Mouse (Mus musculus) heart, embryonic 15.5 days (tissue): Measurements from ENCODE around the gene Ephb4. TPM values are rescaled to one million over a fixed set of nuclear protein-coding genes. Genes with fewer than 3 reads are reported as not detected.

Source experiments
- ATAC-seq: fragments of 200-750 bp; cut with Nextera tagmentation; replicated peaks from 2 replicates; pipeline ENCODE4 v1.8.0; 2017; ENCODE audit warnings: low read depth, moderate TSS enrichment; ENCODE audit not compliant: insufficient number of reproducible peaks, insufficient read depth, low FRiP score
- H3K27ac ChIP-seq: fragments of 300-500 bp; sonication (generic); 2 replicates; pipeline ENCODE4 v1.5.1; 2015; ENCODE audit warnings: mild to moderate bottlenecking, inconsistent platforms
- H3K27me3 ChIP-seq: fragments of 300-500 bp; sonication (generic); 2 replicates; pipeline ENCODE4 v1.6.1; 2015; ENCODE audit warnings: inconsistent platforms
- H3K36me3 ChIP-seq: fragments of 300-500 bp; sonication (generic); 2 replicates; pipeline ENCODE4 v1.6.1; 2015; ENCODE audit warnings: mild to moderate bottlenecking, inconsistent platforms
- H3K4me1 ChIP-seq: fragments of 300-500 bp; sonication (generic); replicated peaks from 2 replicates; pipeline ENCODE4 v1.6.1; 2015; ENCODE audit warnings: inconsistent platforms
- H3K4me2 ChIP-seq: fragments of 300-500 bp; sonication (generic); 2 replicates; pipeline ENCODE4 v1.6.1; 2015; ENCODE audit warnings: inconsistent platforms, mild to moderate bottlenecking, moderate library complexity
- H3K4me3 ChIP-seq: fragments of 300-500 bp; sonication (generic); 2 replicates; pipeline ENCODE4 v1.5.1; 2015; ENCODE audit warnings: mild to moderate bottlenecking, inconsistent platforms
- H3K9ac ChIP-seq: fragments of 300-500 bp; sonication (generic); 2 replicates; pipeline ENCODE4 v1.6.1; 2015; ENCODE audit warnings: mild to moderate bottlenecking, inconsistent platforms
- H3K9me3 ChIP-seq: fragments of 300-500 bp; sonication (generic); replicated peaks from 2 replicates; pipeline ENCODE4 v1.6.1; 2016; ENCODE audit warnings: inconsistent platforms
- WGBS: fragments of 180-500 bp; shearing (Covaris S2); methylation state at CpG from one replicate; pipeline ENCODE4 v1.1.7; 2015; ENCODE audit warnings: mixed read lengths; 5-methylcytosine and 5-hydroxymethylcytosine counted together
- polyA plus RNA-seq: library from polyadenylated mRNA; unstranded; fragments of >200 nt; fragmentation: Nextera tagmentation; extraction: Ambion mirVana; gene quantifications from 2 replicates; pipeline ENCODE4 v1.2.1, GENCODE M21; 2015

Ephb4 gene
- polyA plus RNA-seq, result 32.9 and 42.9 TPM in 2 replicates

DNA sequence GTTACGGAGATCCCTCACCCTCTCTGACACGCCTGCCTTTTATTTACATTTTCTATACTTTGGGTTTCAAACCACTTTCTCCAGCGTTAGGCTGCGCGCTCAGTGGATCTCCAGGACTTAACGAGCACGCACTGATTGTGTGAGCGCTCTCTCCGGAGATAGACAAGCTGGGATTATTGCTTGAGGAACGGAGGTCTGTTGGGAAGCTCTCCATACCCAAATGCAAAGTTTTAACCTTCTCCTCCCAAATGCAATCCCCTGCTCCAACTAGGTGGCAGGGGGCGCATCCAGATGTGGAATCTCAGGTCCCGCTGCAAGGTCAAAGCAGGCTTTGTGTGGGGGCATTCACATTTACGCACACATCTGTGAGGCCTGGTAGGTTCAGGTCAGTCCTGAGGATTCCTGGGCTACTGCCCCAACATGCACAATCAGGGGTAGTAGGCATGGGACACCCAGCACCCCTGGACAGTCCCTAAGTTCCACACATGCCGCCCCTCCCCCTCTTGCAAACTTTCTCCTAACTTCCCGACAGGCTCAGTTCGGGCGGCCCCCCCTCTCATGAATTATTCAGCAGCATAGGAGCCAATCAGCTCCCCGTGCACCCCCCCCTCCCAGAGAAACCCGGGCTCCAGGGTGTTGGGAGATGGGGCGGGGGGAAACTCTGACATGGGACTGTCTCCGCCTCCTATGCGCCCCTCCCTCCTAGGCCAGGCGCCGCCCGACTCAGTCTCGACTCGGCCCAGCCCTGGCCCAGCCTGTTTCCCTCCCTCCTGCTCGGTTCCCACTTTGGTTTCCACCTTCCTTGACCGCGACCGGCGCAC lies at the start of gene Ephb4:
TSS of gene Ephb4 (plus strand) at position 726 of the 821 bp plus-strand sequence.
- H3K4me2 ChIP-seq, result peak within 1 kb of the TSS; percentile 88
- peak within 1 kb of the TSS; percentile 97 for H3K9ac ChIP-seq
- H3K27me3 ChIP-seq, result no peaks in the 10 kb centered on the region
- peaks cover 11% of the 10 kb centered on the region for H3K36me3 ChIP-seq
- H3K27ac ChIP-seq, result peak within 1 kb of the TSS; percentile 98
- H3K4me3 ChIP-seq, result peak within 1 kb of the TSS; percentile 83
- H3K9me3 ChIP-seq, result no peaks in the 10 kb centered on the region
- H3K4me1 ChIP-seq, result peaks cover 63% of the 10 kb centered on the region
- ATAC-seq, result peak; percentile 94
- WGBS, result under 1% methylated on average over 32 of the region's 32 CpGs

DNA sequence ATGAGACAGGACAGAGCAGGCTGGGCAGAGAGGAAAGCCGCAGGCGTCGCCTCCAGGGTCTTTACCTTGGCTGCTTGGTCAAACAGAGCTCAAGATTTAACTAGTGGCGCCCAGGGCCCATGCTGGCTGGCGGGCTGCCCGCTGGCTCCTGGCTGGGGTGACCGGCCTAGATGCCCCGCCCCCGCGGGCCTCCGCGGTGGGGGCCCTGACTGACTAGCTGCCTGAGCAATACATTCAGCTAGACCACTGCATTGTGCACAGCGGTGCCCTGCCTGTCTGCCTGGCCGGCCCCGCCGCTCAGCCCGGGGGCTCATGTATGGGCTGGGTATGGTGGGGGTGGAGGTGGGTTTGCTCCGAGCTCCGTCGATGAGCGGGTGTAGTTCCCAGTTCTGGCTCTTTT lies 48.7 kb upstream of the Ephb4 start:
- peaks cover 78% of the 10 kb centered on the region for H3K36me3 ChIP-seq
- no peaks in the 10 kb centered on the region for H3K9me3 ChIP-seq
- no peaks in the 10 kb centered on the region for H3K27me3 ChIP-seq
- peaks cover 44% of the 10 kb centered on the region for H3K4me1 ChIP-seq
- 80% methylated on average over 21 of the region's 21 CpGs for WGBS
- H3K4me2 ChIP-seq, result no peak overlapping the region
- no peak for ATAC-seq
- H3K4me3 ChIP-seq, result no peak overlapping the region
- no peak overlapping the region for H3K27ac ChIP-seq
- H3K9ac ChIP-seq, result no peak overlapping the region

DNA sequence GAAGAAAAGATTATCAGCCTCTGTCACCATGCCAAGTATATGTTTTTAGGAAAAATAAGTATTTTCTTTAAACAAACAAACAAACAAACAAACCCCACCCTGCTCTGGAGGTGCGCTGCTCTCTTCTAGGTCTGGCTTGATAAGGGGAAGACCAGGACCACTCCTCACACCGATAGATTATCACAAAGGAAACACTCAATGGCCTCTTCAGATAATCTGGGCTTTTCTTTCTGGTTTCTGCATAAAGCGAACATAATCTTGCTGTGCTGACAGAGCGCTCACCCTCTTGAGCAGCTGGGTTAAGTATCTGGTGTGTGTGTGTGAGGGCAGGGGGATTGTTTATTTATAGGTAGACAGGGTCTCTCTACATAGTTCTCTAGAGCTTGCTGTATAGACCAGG lies 46.3 kb upstream of the Ephb4 start:
- Histone ChIP-seq H3K36me3 (peaks cover 58% of the 10 kb centered on the region), H3K9me3 (no peaks in the 10 kb centered on the region), H3K4me3 (no peak overlapping the region), H3K4me1 (peaks cover 52% of the 10 kb centered on the region), H3K9ac (no peak overlapping the region), H3K4me2 (no peak overlapping the region), H3K27me3 (no peaks in the 10 kb centered on the region), H3K27ac (no peak overlapping the region)
- no peak for ATAC-seq
- WGBS, result 41% methylated on average over 4 of the region's 4 CpGs

GRCm38 (mm10) chr5:137304165-137304564 lies 45.7 kb upstream of the Ephb4 start:
- Histone ChIP-seq H3K9me3 (no peaks in the 10 kb centered on the region), H3K4me1 (peaks cover 52% of the 10 kb centered on the region), H3K27ac (no peak overlapping the region), H3K27me3 (no peaks in the 10 kb centered on the region), H3K4me2 (no peak overlapping the region), H3K4me3 (no peak overlapping the region), H3K9ac (no peak overlapping the region), H3K36me3 (peaks cover 58% of the 10 kb centered on the region)
- WGBS, result 45% methylated on average over 3 of the region's 3 CpGs
- no peak for ATAC-seq

DNA sequence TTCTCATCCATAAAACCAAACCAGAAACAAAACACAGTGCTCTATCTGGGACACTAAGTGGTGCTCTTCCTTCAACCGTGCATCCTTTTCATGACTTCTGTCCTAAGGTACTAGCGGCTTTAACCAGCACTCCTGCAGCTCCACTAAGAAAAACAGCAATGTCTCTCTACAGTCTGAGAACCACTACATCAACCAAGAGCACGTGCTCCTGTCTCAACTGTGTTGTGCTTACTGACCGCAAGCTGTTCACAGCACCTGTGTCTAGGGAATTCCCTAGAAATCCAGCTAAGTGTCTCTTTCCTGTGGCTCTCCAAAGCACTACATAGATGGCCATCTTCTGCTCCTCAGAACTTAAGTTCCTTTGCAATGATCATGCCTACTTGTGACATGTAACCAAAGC lies 45.1 kb upstream of the Ephb4 start:
- peak overlapping the region; percentile 96; the same call in 1 of the 2 replicates for H3K4me3 ChIP-seq
- H3K4me2 ChIP-seq, result peak overlapping the region; percentile 64; the same call in 1 of the 2 replicates
- H3K4me1 ChIP-seq, result peaks cover 52% of the 10 kb centered on the region
- H3K9me3 ChIP-seq, result no peaks in the 10 kb centered on the region
- WGBS, result 68% methylated on average over 4 of the region's 4 CpGs
- 0 out of 2 replicates have a peak overlapping the region, but pooled peaks have one; percentile 26 for H3K9ac ChIP-seq
- H3K27me3 ChIP-seq, result no peaks in the 10 kb centered on the region
- H3K36me3 ChIP-seq, result peaks cover 58% of the 10 kb centered on the region
- no peak for ATAC-seq
- no peak overlapping the region for H3K27ac ChIP-seq

GRCm38 (mm10) chr5:137305822-137306221 lies 44.1 kb upstream of the Ephb4 start:
- H3K4me3 ChIP-seq, result peak overlapping the region; percentile 96
- H3K4me2 ChIP-seq, result peak overlapping the region; percentile 64
- H3K27me3 ChIP-seq, result no peaks in the 10 kb centered on the region
- no peak overlapping the region for H3K27ac ChIP-seq
- WGBS, result 65% methylated on average over 3 of the region's 3 CpGs
- peaks cover 52% of the 10 kb centered on the region for H3K4me1 ChIP-seq
- no peak for ATAC-seq
- no peaks in the 10 kb centered on the region for H3K9me3 ChIP-seq
- peaks cover 58% of the 10 kb centered on the region for H3K36me3 ChIP-seq
- H3K9ac ChIP-seq, result peak overlapping the region; percentile 12; the same call in 1 of the 2 replicates

DNA sequence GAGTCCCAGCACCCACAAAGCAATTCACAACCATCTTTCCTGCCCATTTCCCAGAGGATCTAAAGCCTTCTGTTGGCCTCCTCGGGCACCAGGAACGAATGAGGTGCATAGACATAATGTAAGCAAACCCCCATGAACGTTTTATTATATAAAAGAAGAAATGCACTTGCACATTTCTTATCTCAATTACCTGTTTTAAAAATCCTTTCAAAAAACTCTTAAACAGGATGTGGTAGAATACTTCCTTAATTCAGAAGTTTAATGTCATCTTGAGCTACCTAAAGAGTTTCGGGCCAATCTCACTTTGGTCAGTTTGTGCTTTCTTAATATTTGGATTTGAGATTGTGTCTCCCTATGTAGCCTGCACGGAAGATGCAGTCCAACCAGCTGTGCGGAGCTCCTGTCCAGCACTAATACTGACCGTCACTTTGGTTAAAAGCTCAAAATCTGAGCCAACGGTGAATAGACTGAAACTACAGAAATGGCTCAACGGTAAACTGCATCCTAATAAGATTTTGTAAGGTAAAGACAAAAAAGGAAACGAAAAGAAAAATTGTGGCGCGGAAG lies 43.4 kb upstream of the Ephb4 start:
- H3K4me1 ChIP-seq, result peaks cover 49% of the 10 kb centered on the region
- WGBS, result 12% methylated on average over 12 of the region's 12 CpGs
- no peak for ATAC-seq
- H3K9me3 ChIP-seq, result no peaks in the 10 kb centered on the region
- peak overlapping the region; percentile 96 for H3K4me3 ChIP-seq
- H3K27me3 ChIP-seq, result no peaks in the 10 kb centered on the region
- H3K9ac ChIP-seq, result peak overlapping the region; percentile 97
- peak overlapping the region; percentile 64 for H3K4me2 ChIP-seq
- peak overlapping the region; percentile 96 for H3K27ac ChIP-seq
- H3K36me3 ChIP-seq, result peaks cover 54% of the 10 kb centered on the region

- Histone ChIP-seq H3K9me3 (no peaks in the 10 kb centered on the region), H3K9ac (peak within 1 kb of the TSS; percentile 97), H3K27me3 (no peaks in the 10 kb centered on the region), H3K4me3 (peak within 1 kb of the TSS; percentile 96), H3K4me2 (peak within 1 kb of the TSS; percentile 64), H3K36me3 (peaks cover 50% of the 10 kb centered on the region), H3K27ac (peak within 1 kb of the TSS; percentile 96), H3K4me1 (peaks cover 51% of the 10 kb centered on the region)
- WGBS, result under 1% methylated on average over 72 of the region's 72 CpGs
- ATAC-seq, result peak; percentile 82
Observed at GRCm38 (mm10) chr5:137307071-137307912, 42.6 kb upstream of the Ephb4 start, which contains the start of gene Srrt. Gene Srrt (minus strand): TSS chr5:137307674.

DNA sequence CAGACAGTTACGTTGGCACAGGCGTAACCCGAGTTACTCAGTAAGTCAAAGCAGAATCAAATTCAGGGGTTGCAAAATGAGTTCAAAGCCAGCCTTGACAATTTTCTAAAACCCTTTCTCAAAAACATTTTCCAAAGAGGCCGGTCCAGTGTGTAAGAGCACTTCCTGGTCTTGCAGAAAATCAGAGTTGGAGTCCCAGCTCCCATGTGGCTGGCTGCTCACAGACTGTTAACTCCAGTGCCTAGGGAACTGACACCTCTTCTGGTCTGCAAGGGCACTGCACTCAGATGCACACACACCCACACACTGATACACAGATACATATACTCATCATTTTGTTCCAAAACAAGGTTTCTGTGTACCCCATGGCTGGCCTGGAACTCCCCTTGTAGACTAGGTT lies 41.6 kb upstream of the Ephb4 start:
- no peak for ATAC-seq
- H3K27me3 ChIP-seq, result no peaks in the 10 kb centered on the region
- peak overlapping the region; percentile 96 for H3K27ac ChIP-seq
- H3K4me1 ChIP-seq, result peaks cover 56% of the 10 kb centered on the region
- H3K36me3 ChIP-seq, result peaks cover 40% of the 10 kb centered on the region
- peak overlapping the region; percentile 64 for H3K4me2 ChIP-seq
- 88% methylated on average over 4 of the region's 4 CpGs for WGBS
- peak overlapping the region; percentile 97; the same call in 1 of the 2 replicates for H3K9ac ChIP-seq
- H3K9me3 ChIP-seq, result no peaks in the 10 kb centered on the region
- H3K4me3 ChIP-seq, result peak overlapping the region; percentile 96

- 4% methylated on average over 22 of the region's 22 CpGs for WGBS
- peaks cover 35% of the 10 kb centered on the region for H3K36me3 ChIP-seq
Observed at GRCm38 (mm10) chr5:137313466-137314192, 36.3 kb upstream of the Ephb4 start.

More at GRCm38 (mm10) chr5:137313466-137314192, 36.3 kb upstream of the Ephb4 start:
- no peak; the same call in none of the 2 replicates for ATAC-seq
- Histone ChIP-seq H3K27ac (peak overlapping the region; percentile 94), H3K9ac (peak overlapping the region; percentile 96), H3K4me1 (peaks cover 38% of the 10 kb centered on the region), H3K27me3 (no peaks in the 10 kb centered on the region), H3K4me2 (peak overlapping the region; percentile 92), H3K9me3 (no peaks in the 10 kb centered on the region), H3K4me3 (peak overlapping the region; percentile 82)
